Comparison of ENCODE assay signal across 1 mouse cellular context in the genomic region with DNA sequence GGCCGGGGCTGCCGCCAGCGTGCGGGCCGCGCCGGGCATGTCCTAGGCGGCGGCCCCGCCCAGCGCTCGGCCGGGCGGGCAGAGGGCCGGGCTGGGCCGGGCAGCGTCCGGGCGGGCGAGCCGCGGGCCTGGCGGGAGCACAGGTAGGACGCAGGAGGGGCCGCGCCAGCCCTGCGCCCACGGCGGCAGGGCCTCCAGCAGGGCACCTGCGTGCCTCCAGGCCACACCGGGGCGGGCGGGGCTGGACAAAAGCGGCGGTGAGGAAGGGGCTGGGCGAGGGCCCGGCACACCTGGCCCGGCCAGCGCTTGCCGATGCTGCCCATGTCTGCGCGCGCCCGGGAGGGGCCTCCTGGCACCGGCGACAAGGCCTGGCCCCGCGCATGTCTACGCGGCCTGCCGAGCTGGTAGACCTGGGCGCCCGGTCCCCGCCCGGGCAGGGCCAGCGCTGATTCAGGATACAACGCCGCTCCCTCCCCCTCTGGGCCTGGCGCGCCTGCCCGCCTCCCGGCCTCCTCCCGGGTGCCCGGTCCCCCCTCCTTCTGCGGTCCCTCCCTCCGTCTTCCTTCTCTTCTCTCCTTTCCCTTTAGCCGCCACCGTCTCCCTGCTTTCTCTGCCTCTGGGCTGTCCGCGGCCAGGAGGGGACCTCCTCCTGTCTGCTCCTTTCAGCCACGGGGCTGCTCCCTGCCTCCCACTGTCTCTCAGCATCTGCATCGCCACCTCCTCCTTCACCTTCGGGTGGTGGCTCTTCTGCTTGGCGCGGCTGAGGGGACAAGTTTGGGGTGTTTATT.
TF ChIP-seq lines count a peak whose summit lies in the region.

No protein-coding gene starts in this region.

TF ChIP-seq in MEL, 35 proteins besides CTCF, POLR2A, EP300 and RAD21:
- TF ChIP-seq POLR2AphosphoS5 (IDR thresholded peaks at IDR 0.05; ENCODE audit: borderline replicate concordance, low read depth, low read length) (no peak), MAX (IDR thresholded peaks at IDR 0.05; ENCODE audit: low read length) (0 out of 2 replicates have a peak, but pooled peaks have one; percentile 11), NRF1 (IDR thresholded peaks at IDR 0.05; ENCODE audit: insufficient read depth, low read depth, low read length, poor library complexity, severe bottlenecking) (peak; percentile 64), NELFE (IDR thresholded peaks at IDR 0.05; ENCODE audit: low read depth, low read length) (peak; percentile 22; the same call in 1 of the 2 replicates), MAZ (IDR thresholded peaks at IDR 0.05; ENCODE audit: low read depth, low read length) (peak; percentile 74)
